ENCODE assay signal across 17 mouse cellular contexts in the genomic region with DNA sequence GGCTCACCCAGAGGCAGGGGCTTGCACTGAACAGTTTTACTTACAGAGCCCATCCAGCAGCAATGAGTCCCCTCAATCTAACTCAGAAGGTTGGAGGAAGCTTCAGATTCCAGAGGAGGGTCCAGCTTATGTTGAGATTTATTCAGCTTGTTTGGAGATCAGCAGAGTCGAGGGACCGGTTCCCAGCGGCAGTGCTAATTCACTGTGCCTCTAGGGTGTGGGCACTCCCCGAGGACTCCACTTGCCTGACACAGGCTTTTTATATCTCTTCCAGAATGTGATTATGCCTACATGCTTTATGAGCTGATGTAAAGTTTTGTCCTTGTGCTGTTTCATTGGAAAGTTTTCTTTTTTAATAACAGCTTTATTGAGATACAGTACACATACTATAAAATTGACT. TPM values are rescaled to one million over a fixed set of nuclear protein-coding genes. Genes with fewer than 3 reads are reported as not detected.
"Had no signal": no experiment of that assay in that cellular context is flagged by ENCODE, and none has a peak within 500 bp of the region (broad histone marks: within the 10 kb centered on the region; RNA-seq: fewer than 3 reads in every experiment).

Gene Olfr560, minus strand, starts transcription at position 101 of the 400 bp plus-strand sequence.
Gene Olfr78, minus strand, starts transcription at position 206 of the 400 bp plus-strand sequence.

- H3K4me3 ChIP-seq: neural tube, embryonic 13.5 days; neural tube, embryonic 15.5 days; stomach, embryonic 15.5 days had no signal

- H3K27ac ChIP-seq: neural tube, embryonic 13.5 days; neural tube, embryonic 15.5 days; stomach, embryonic 15.5 days; stomach, postnatal 0 days had no signal

- DNase-seq: retina, postnatal 1 day; right cerebral cortex, adult 18-20 months; right cerebral cortex, postnatal 14 days; right cerebral cortex, postnatal 25 days; right cerebral cortex, postnatal 4 days; spleen, adult 18-20 months; thymus, adult 18-20 months; thymus, adult 2 months; thymus, postnatal 14 days; thymus, postnatal 25 days; thymus, postnatal 36 days; thymus, postnatal 4 days had no signal

RNA-seq across cellular contexts. Expression of gene Olfr560, which starts in this region (rescaled TPM):
- total RNA-seq: neutrophil, adult 5-6 weeks had no signal
